Mouse (Mus musculus): ENCODE data around the gene Inpp1. TPM values are rescaled to one million over a fixed set of nuclear protein-coding genes. Genes with fewer than 3 reads are reported as not detected.
A peak's percentile ranks its signal among the peaks of the same experiment; 100 is the strongest.
"Not testable (repeated sequence)": the region's sequence is repeated elsewhere in the genome, so short reads cannot be mapped to it uniquely, and the experiment has no call there.

Inpp1 gene
- polyA plus RNA-seq (2014; fragmentation: Nextera tagmentation; extraction: Ambion mirVana): 12.0 and 12.9 TPM in 2 replicates

GRCm38 (mm10) chr1:52816910-52817812 lies at the start of gene Inpp1:
Gene Inpp1, minus strand, starts transcription at chr1:52817688.
- H3K9ac ChIP-seq (ENCODE audit: low read depth, low read length): peak within 1 kb of the TSS; percentile 71
- peak within 1 kb of the TSS; percentile 52 for H3K27ac ChIP-seq (ENCODE audit: low read depth, low read length)
- ATAC-seq (ENCODE audit: low FRiP score, low TSS enrichment): peak; percentile 86
- H3K4me1 ChIP-seq (ENCODE audit: control insufficient read depth, insufficient read depth, low read length): peaks cover 10% of the 10 kb centered on the region
- WGBS: 1% methylated on average over 54 of the region's 59 CpGs
- H3K4me3 ChIP-seq (ENCODE audit: low read length): peak within 1 kb of the TSS; percentile 55
- peak within 1 kb of the TSS; percentile 74 for H3K4me2 ChIP-seq (replicated peaks; ENCODE audit: low read depth, low read length)
- no peaks in the 10 kb centered on the region for H3K36me3 ChIP-seq (ENCODE audit: control insufficient read depth, insufficient read depth, low read length)
- H3K9me3 ChIP-seq (ENCODE audit: control insufficient read depth, low read length): no peaks in the 10 kb centered on the region
- no peaks in the 10 kb centered on the region for H3K27me3 ChIP-seq (ENCODE audit: control insufficient read depth, insufficient read depth, low read length)

- Histone ChIP-seq H3K36me3 (ENCODE audit: control insufficient read depth, insufficient read depth, low read length) (no peaks in the 10 kb centered on the region), H3K27me3 (ENCODE audit: control insufficient read depth, insufficient read depth, low read length) (no peaks in the 10 kb centered on the region), H3K4me3 (ENCODE audit: low read length) (no peak overlapping the region), H3K4me2 (replicated peaks; ENCODE audit: low read depth, low read length) (no peak overlapping the region), H3K9me3 (ENCODE audit: control insufficient read depth, low read length) (no peaks in the 10 kb centered on the region), H3K9ac (ENCODE audit: low read depth, low read length) (no peak overlapping the region), H3K27ac (ENCODE audit: low read depth, low read length) (no peak overlapping the region), H3K4me1 (ENCODE audit: control insufficient read depth, insufficient read depth, low read length) (no peaks in the 10 kb centered on the region)
- ATAC-seq (ENCODE audit: low FRiP score, low TSS enrichment): no peak
- 94% methylated on average over 3 of the region's 3 CpGs for WGBS
Observed at GRCm38 (mm10) chr1:52866007-52866406, 48.5 kb upstream of the Inpp1 start.

GRCm38 (mm10) chr1:52864220-52864619 lies 46.7 kb upstream of the Inpp1 start:
- no peak overlapping the region for H3K4me3 ChIP-seq (ENCODE audit: low read length)
- H3K27ac ChIP-seq (ENCODE audit: low read depth, low read length): no peak overlapping the region
- no peak overlapping the region for H3K4me2 ChIP-seq (replicated peaks; ENCODE audit: low read depth, low read length)
- 97% methylated on average over 1 of the region's 1 CpGs for WGBS
- no peaks in the 10 kb centered on the region for H3K4me1 ChIP-seq (ENCODE audit: control insufficient read depth, insufficient read depth, low read length)
- ATAC-seq (ENCODE audit: low FRiP score, low TSS enrichment): no peak
- H3K27me3 ChIP-seq (ENCODE audit: control insufficient read depth, insufficient read depth, low read length): no peaks in the 10 kb centered on the region
- no peaks in the 10 kb centered on the region for H3K9me3 ChIP-seq (ENCODE audit: control insufficient read depth, low read length)
- no peak overlapping the region for H3K9ac ChIP-seq (ENCODE audit: low read depth, low read length)
- H3K36me3 ChIP-seq (ENCODE audit: control insufficient read depth, insufficient read depth, low read length): no peaks in the 10 kb centered on the region; the same call in 1 of the 2 replicates

- H3K36me3 ChIP-seq (ENCODE audit: control insufficient read depth, insufficient read depth, low read length): no peaks in the 10 kb centered on the region; the same call in 1 of the 2 replicates
- no peaks in the 10 kb centered on the region for H3K27me3 ChIP-seq (ENCODE audit: control insufficient read depth, insufficient read depth, low read length)
- ATAC-seq (ENCODE audit: low FRiP score, low TSS enrichment): no peak
- H3K4me3 ChIP-seq (ENCODE audit: low read length): no peak overlapping the region
- no peak overlapping the region for H3K9ac ChIP-seq (ENCODE audit: low read depth, low read length)
- no peak overlapping the region for H3K27ac ChIP-seq (ENCODE audit: low read depth, low read length)
- WGBS: 87% methylated on average over 7 of the region's 7 CpGs
- H3K4me2 ChIP-seq (replicated peaks; ENCODE audit: low read depth, low read length): no peak overlapping the region
- no peaks in the 10 kb centered on the region for H3K9me3 ChIP-seq (ENCODE audit: control insufficient read depth, low read length)
- H3K4me1 ChIP-seq (ENCODE audit: control insufficient read depth, insufficient read depth, low read length): no peaks in the 10 kb centered on the region
Observed at GRCm38 (mm10) chr1:52855904-52856601, 38.6 kb upstream of the Inpp1 start.

- not testable (repeated sequence) for H3K36me3 ChIP-seq (ENCODE audit: control insufficient read depth, insufficient read depth, low read length); ATAC-seq (ENCODE audit: low FRiP score, low TSS enrichment); H3K9me3 ChIP-seq (ENCODE audit: control insufficient read depth, low read length); H3K4me2 ChIP-seq (replicated peaks; ENCODE audit: low read depth, low read length); H3K4me3 ChIP-seq (ENCODE audit: low read length); H3K27me3 ChIP-seq (ENCODE audit: control insufficient read depth, insufficient read depth, low read length); H3K9ac ChIP-seq (ENCODE audit: low read depth, low read length); H3K27ac ChIP-seq (ENCODE audit: low read depth, low read length); H3K4me1 ChIP-seq (ENCODE audit: control insufficient read depth, insufficient read depth, low read length)
- no CpG with 5 or more reads among the region's 1 CpGs for WGBS
Observed at GRCm38 (mm10) chr1:52854029-52854428, 36.5 kb upstream of the Inpp1 start.

- Histone ChIP-seq H3K9ac (ENCODE audit: low read depth, low read length) (no peak overlapping the region), H3K4me3 (ENCODE audit: low read length) (no peak overlapping the region), H3K9me3 (ENCODE audit: control insufficient read depth, low read length) (no peaks in the 10 kb centered on the region), H3K36me3 (ENCODE audit: control insufficient read depth, insufficient read depth, low read length) (no peaks in the 10 kb centered on the region), H3K4me1 (ENCODE audit: control insufficient read depth, insufficient read depth, low read length) (peaks cover 9% of the 10 kb centered on the region), H3K27ac (ENCODE audit: low read depth, low read length) (no peak overlapping the region), H3K4me2 (replicated peaks; ENCODE audit: low read depth, low read length) (no peak overlapping the region), H3K27me3 (ENCODE audit: control insufficient read depth, insufficient read depth, low read length) (no peaks in the 10 kb centered on the region)
- no peak for ATAC-seq (ENCODE audit: low FRiP score, low TSS enrichment)
- 84% methylated on average over 4 of the region's 4 CpGs for WGBS
Observed at GRCm38 (mm10) chr1:52849422-52849821, 31.9 kb upstream of the Inpp1 start.

- H3K4me2 ChIP-seq (replicated peaks; ENCODE audit: low read depth, low read length): no peak overlapping the region
- 91% methylated on average over 4 of the region's 4 CpGs for WGBS
Observed at GRCm38 (mm10) chr1:52846556-52846955, 29.1 kb upstream of the Inpp1 start.

GRCm38 (mm10) chr1:52844782-52845665 lies 27.5 kb upstream of the Inpp1 start, which contains the start of gene Hibch:
Gene Hibch, plus strand, starts transcription at chr1:52844929.
- Histone ChIP-seq H3K4me2 (replicated peaks; ENCODE audit: low read depth, low read length) (peak within 1 kb of the TSS; percentile 75), H3K4me3 (ENCODE audit: low read length) (peak within 1 kb of the TSS; percentile 62), H3K9ac (ENCODE audit: low read depth, low read length) (peak within 1 kb of the TSS; percentile 65), H3K36me3 (ENCODE audit: control insufficient read depth, insufficient read depth, low read length) (no peaks in the 10 kb centered on the region), H3K27ac (ENCODE audit: low read depth, low read length) (no peak within 1 kb of the TSS), H3K27me3 (ENCODE audit: control insufficient read depth, insufficient read depth, low read length) (no peaks in the 10 kb centered on the region), H3K9me3 (ENCODE audit: control insufficient read depth, low read length) (no peaks in the 10 kb centered on the region), H3K4me1 (ENCODE audit: control insufficient read depth, insufficient read depth, low read length) (peaks cover 9% of the 10 kb centered on the region)
- 2% methylated on average over 45 of the region's 45 CpGs for WGBS
- peak; percentile 100 for ATAC-seq (ENCODE audit: low FRiP score, low TSS enrichment)

More at GRCm38 (mm10) chr1:52846556-52846955, 29.1 kb upstream of the Inpp1 start:
- Histone ChIP-seq H3K27me3 (ENCODE audit: control insufficient read depth, insufficient read depth, low read length) (no peaks in the 10 kb centered on the region), H3K4me1 (ENCODE audit: control insufficient read depth, insufficient read depth, low read length) (peaks cover 9% of the 10 kb centered on the region), H3K9ac (ENCODE audit: low read depth, low read length) (no peak overlapping the region), H3K36me3 (ENCODE audit: control insufficient read depth, insufficient read depth, low read length) (no peaks in the 10 kb centered on the region), H3K27ac (ENCODE audit: low read depth, low read length) (no peak overlapping the region), H3K9me3 (ENCODE audit: control insufficient read depth, low read length) (no peaks in the 10 kb centered on the region), H3K4me3 (ENCODE audit: low read length) (no peak overlapping the region)
- no peak for ATAC-seq (ENCODE audit: low FRiP score, low TSS enrichment)
